Mouse (Mus musculus) natural killer cell, adult 2 months (primary cell): ENCODE measurements at regions not wholly inside any gene's neighbourhood (a gene's known extent, or its start where the extent isn't known, plus 50 kb on each side); places are given as distances from the start of the nearest gene placed in this dataset.
"Not testable (repeated sequence)": the region's sequence is repeated elsewhere in the genome, so short reads cannot be mapped to it uniquely, and the experiment has no call there.

Source experiments
- DNase-seq, 2 experiments: peaks; one replicate each; pipeline ENCODE4 v3.0.0; 2022; ENCODE audit warnings: low spot score in 2 of 2

GRCm38 (mm10) chr6:41225382-41225781, 76.7 kb upstream of the Try4 start:
- no peak for DNase-seq

- DNase-seq, result peak; percentile 6 to 27
Observed at GRCm38 (mm10) chr6:41218415-41218814, 83.7 kb upstream of the Try4 start.

GRCm38 (mm10) chr6:41215857-41216256, 86.2 kb upstream of the Try4 start:
- peak; percentile 35 to 48 for DNase-seq

GRCm38 (mm10) chr6:41205864-41206263, 96.2 kb upstream of the Try4 start:
- DNase-seq, result no peak

- DNase-seq, result no peak
Observed at GRCm38 (mm10) chr6:41202882-41203281, 99.2 kb upstream of the Try4 start.

- DNase-seq, result no peak
Observed at GRCm38 (mm10) chr6:41202302-41202701, 99.8 kb upstream of the Try4 start.

GRCm38 (mm10) chr6:41194464-41194863, 107.6 kb upstream of the Try4 start:
- no peak for DNase-seq

GRCm38 (mm10) chr6:41191734-41192326, 110.2 kb upstream of the Try4 start:
- DNase-seq, result no peak

GRCm38 (mm10) chr6:41188910-41189309, 113.2 kb upstream of the Try4 start:
- DNase-seq, result no peak

GRCm38 (mm10) chr6:41187966-41188365, 114.1 kb upstream of the Try4 start:
- no peak for DNase-seq

GRCm38 (mm10) chr6:41178896-41179295, 123.2 kb upstream of the Try4 start:
- no peak for DNase-seq

GRCm38 (mm10) chr6:41178019-41178418, 124.0 kb upstream of the Try4 start:
- no peak for DNase-seq

- DNase-seq, result no peak
Observed at GRCm38 (mm10) chr6:41177152-41177551, 124.9 kb upstream of the Try4 start.

- DNase-seq, result no peak
Observed at GRCm38 (mm10) chr6:41176034-41176433, 126.0 kb upstream of the Try4 start.

- DNase-seq, result peak in 1 of 2 experiments; percentile 45
Observed at GRCm38 (mm10) chr6:41163491-41163890, 128.2 kb upstream of the 2210010C04Rik start.

GRCm38 (mm10) chr6:41161693-41162092, 126.4 kb upstream of the 2210010C04Rik start:
- no peak for DNase-seq

GRCm38 (mm10) chr6:41152101-41152500, 116.8 kb upstream of the 2210010C04Rik start:
- no peak for DNase-seq

GRCm38 (mm10) chr6:41151542-41151941, 116.2 kb upstream of the 2210010C04Rik start:
- no peak for DNase-seq

GRCm38 (mm10) chr6:41140916-41141315, 105.6 kb upstream of the 2210010C04Rik start:
- peak; percentile 28 to 67 for DNase-seq

GRCm38 (mm10) chr6:41137401-41137777, 102.1 kb upstream of the 2210010C04Rik start:
- DNase-seq, result not testable (repeated sequence)

GRCm38 (mm10) chr6:41136717-41137400, 101.5 kb upstream of the 2210010C04Rik start:
- peak; percentile 49 to 55 for DNase-seq

GRCm38 (mm10) chr6:41135160-41135559, 99.9 kb upstream of the 2210010C04Rik start:
- DNase-seq, result no peak

- DNase-seq, result no peak
Observed at GRCm38 (mm10) chr6:41129906-41130305, 94.6 kb upstream of the 2210010C04Rik start.

- DNase-seq, result no peak
Observed at GRCm38 (mm10) chr6:41127816-41128215, 92.5 kb upstream of the 2210010C04Rik start.
